Mouse (Mus musculus): ENCODE measurements around the gene Cdk6.

DNA sequence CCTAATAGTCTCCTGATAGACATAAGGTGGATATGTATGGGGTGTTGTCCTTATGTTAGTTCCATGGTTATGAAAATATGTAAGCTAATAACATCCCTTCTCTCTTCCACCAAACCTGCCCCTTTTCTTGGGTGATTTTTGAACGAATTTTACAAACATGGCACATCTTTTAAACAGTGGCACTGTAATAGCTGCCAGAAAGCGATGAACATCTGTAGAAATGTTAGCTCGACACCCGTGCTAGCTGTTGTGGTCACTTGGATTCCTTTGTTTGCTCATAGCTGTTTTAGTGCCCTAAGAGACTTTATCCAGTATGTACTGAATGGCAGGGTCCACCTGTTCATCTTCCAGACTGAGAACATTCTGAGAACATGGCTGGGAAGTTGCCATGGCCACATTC is 230.0 kb downstream of the Cdk6 start, which contains the start of gene 1700109H08Rik:
- TF ChIP-seq CTCF (IDR thresholded peaks at IDR 0.05; ENCODE audit: control insufficient read depth, insufficient read depth, low read length) (no peak), POLR2A (IDR thresholded peaks at IDR 0.05; ENCODE audit: borderline replicate concordance, control insufficient read depth, low read depth, low read length) (no peak)

Measured in bone marrow, adult 2 months (tissue).